Mouse (Mus musculus) MEL (cell line): ENCODE data around the gene Tmem80. TPM values are rescaled to one million over a fixed set of nuclear protein-coding genes. Genes with fewer than 3 reads are reported as not detected.

Experiments used
- DNase-seq: peaks from one replicate; pipeline ENCODE4 v3.0.0; 2011; ENCODE audit warnings: low read depth, low spot score
- H3K27ac ChIP-seq: 2 replicates; pipeline ENCODE4 v1.5.1; 2012; ENCODE audit warnings: low read depth, mild to moderate bottlenecking, control low read depth, low read length, moderate library complexity; ENCODE audit not compliant: control insufficient read depth
- H3K27me3 ChIP-seq, 2 experiments: fragments of 150-350 bp in 1 of 2; sonication (generic) in 1 of 2; 2 replicates each; pipeline ENCODE4 v1.6.1; 2012; ENCODE audit warnings: low read length in 2 of 2, mild to moderate bottlenecking in 2 of 2, improper control_type of control experiment in 1 of 2, moderate library complexity in 1 of 2; ENCODE audit not compliant: insufficient read depth in 2 of 2, control insufficient read depth in 1 of 2
- H3K36me3 ChIP-seq, 2 experiments: 2 replicates each; pipeline ENCODE4 v1.6.1; 2012 to 2014; ENCODE audit warnings: low read length in 2 of 2, improper control_type of control experiment in 1 of 2, inconsistent platforms in 1 of 2, mild to moderate bottlenecking in 1 of 2; ENCODE audit not compliant: insufficient read depth in 2 of 2, control insufficient read depth in 1 of 2
- H3K4me1 ChIP-seq, 2 experiments: fragments of 150-350 bp in 1 of 2; sonication (generic) in 1 of 2; 2 replicates each; pipeline ENCODE4 v1.6.1; 2012; ENCODE audit warnings: low read length in 2 of 2, improper control_type of control experiment in 1 of 2, mild to moderate bottlenecking in 1 of 2; ENCODE audit not compliant: insufficient read depth in 2 of 2, control insufficient read depth in 1 of 2
- H3K4me3 ChIP-seq, 2 experiments: fragments of 150-350 bp in 1 of 2; sonication (generic) in 1 of 2; 2 replicates each; pipeline ENCODE4 v1.5.1; 2012; ENCODE audit warnings: low read depth in 2 of 2, low read length in 2 of 2, mild to moderate bottlenecking in 2 of 2, moderate library complexity in 2 of 2, control low read depth in 1 of 2, improper control_type of control experiment in 1 of 2; ENCODE audit not compliant: control insufficient read depth in 1 of 2, insufficient read depth in 1 of 2
- H3K79me2 ChIP-seq: 2 replicates; pipeline ENCODE4 v1.6.1; 2012; ENCODE audit warnings: mild to moderate bottlenecking, low read length, moderate library complexity; ENCODE audit not compliant: control insufficient read depth, poor library complexity, insufficient read depth
- H3K9ac ChIP-seq: 2 replicates; pipeline ENCODE4 v1.6.1; 2012; ENCODE audit warnings: low read depth, mild to moderate bottlenecking, control low read depth, low read length, moderate library complexity; ENCODE audit not compliant: control insufficient read depth, poor library complexity, severe bottlenecking
- H3K9me3 ChIP-seq: fragments of 150-350 bp; sonication (generic); replicated peaks from 2 replicates; pipeline ENCODE4 v1.6.1; 2012; ENCODE audit warnings: mild to moderate bottlenecking, low read length, improper control_type of control experiment, moderate library complexity; ENCODE audit not compliant: insufficient read depth
- BHLHE40 ChIP-seq: IDR thresholded peaks from 2 replicates; pipeline ENCODE4 v1.6.1; 2012; ENCODE audit warnings: low read depth, mild to moderate bottlenecking, inconsistent platforms, low read length, improper control_type of control experiment, borderline replicate concordance
- CHD1 ChIP-seq: IDR thresholded peaks from 2 replicates; pipeline ENCODE4 v1.6.1; 2012; ENCODE audit warnings: low read depth, mild to moderate bottlenecking, inconsistent platforms, low read length, improper control_type of control experiment
- CTCF ChIP-seq, 3 experiments: IDR thresholded peaks in 2 of 3; conservative IDR thresholded peaks in 1 of 3; 2 replicates each; pipeline ENCODE4 v1.5.1; 2011 to 2012; ENCODE audit warnings: low read length in 3 of 3, low read depth in 2 of 3, mild to moderate bottlenecking in 2 of 3, improper control_type of control experiment in 1 of 3, inconsistent platforms in 1 of 3, mixed read lengths in 1 of 3, moderate library complexity in 1 of 3; ENCODE audit not compliant: control insufficient read depth in 1 of 3, insufficient read depth in 1 of 3, poor library complexity in 1 of 3, severe bottlenecking in 1 of 3
- EP300 ChIP-seq, 2 experiments: IDR thresholded peaks; 2 replicates each; pipeline ENCODE4 v1.6.1; 2011; ENCODE audit warnings: improper control_type of control experiment in 2 of 2, low read length in 2 of 2, low read depth in 1 of 2, mild to moderate bottlenecking in 1 of 2
- ETS1 ChIP-seq: IDR thresholded peaks from 2 replicates; pipeline ENCODE4 v1.6.1; 2012; ENCODE audit warnings: low read depth, mild to moderate bottlenecking, inconsistent platforms, low read length, improper control_type of control experiment, moderate library complexity
- GABPA ChIP-seq: IDR thresholded peaks from 2 replicates; pipeline ENCODE4 v1.6.1; 2012; ENCODE audit warnings: low read depth, mild to moderate bottlenecking, inconsistent platforms, low read length, improper control_type of control experiment, moderate library complexity
- GATA1 ChIP-seq: IDR thresholded peaks from 2 replicates; pipeline ENCODE4 v1.6.1; 2011; ENCODE audit warnings: low read depth, low read length, improper control_type of control experiment
- HCFC1 ChIP-seq: IDR thresholded peaks from 2 replicates; pipeline ENCODE4 v1.6.1; 2012; ENCODE audit warnings: low read depth, mild to moderate bottlenecking, inconsistent platforms, low read length, improper control_type of control experiment, moderate library complexity
- KAT2A ChIP-seq: conservative IDR thresholded peaks from 2 replicates; pipeline ENCODE4 v1.6.1; 2012; ENCODE audit warnings: low read depth, low read length, improper control_type of control experiment, inconsistent platforms
- MAFK ChIP-seq: IDR thresholded peaks from 2 replicates; pipeline ENCODE4 v1.6.1; 2011; ENCODE audit warnings: low read depth, mild to moderate bottlenecking, low read length, improper control_type of control experiment, borderline replicate concordance
- MAX ChIP-seq: IDR thresholded peaks from 2 replicates; pipeline ENCODE4 v1.6.1; 2011; ENCODE audit warnings: low read length, improper control_type of control experiment
- MYB ChIP-seq: IDR thresholded peaks from 2 replicates; pipeline ENCODE4 v1.6.1; 2011; ENCODE audit warnings: mild to moderate bottlenecking, low read depth, low read length, improper control_type of control experiment
- MYC ChIP-seq: IDR thresholded peaks from 2 replicates; pipeline ENCODE4 v1.6.1; 2011; ENCODE audit warnings: low read depth, mild to moderate bottlenecking, low read length, improper control_type of control experiment, moderate library complexity
- NRF1 ChIP-seq: IDR thresholded peaks from 2 replicates; pipeline ENCODE4 v1.6.1; 2014; ENCODE audit warnings: low read depth, mild to moderate bottlenecking, inconsistent platforms, low read length, improper control_type of control experiment, moderate library complexity; ENCODE audit not compliant: poor library complexity, insufficient read depth, severe bottlenecking
- POLR2A ChIP-seq, 2 experiments: IDR thresholded peaks; 2 replicates each; pipeline ENCODE4 v1.6.1; 2011 to 2012; ENCODE audit warnings: low read length in 2 of 2, mild to moderate bottlenecking in 2 of 2, control low read depth in 1 of 2, improper control_type of control experiment in 1 of 2, low read depth in 1 of 2, moderate library complexity in 1 of 2; ENCODE audit not compliant: control insufficient read depth in 1 of 2, insufficient read depth in 1 of 2, poor library complexity in 1 of 2
- POLR2AphosphoS5 ChIP-seq: IDR thresholded peaks from 2 replicates; pipeline ENCODE4 v1.6.1; 2012; ENCODE audit warnings: low read depth, borderline replicate concordance, mild to moderate bottlenecking, inconsistent platforms, low read length, moderate library complexity, mixed read lengths
- RAD21 ChIP-seq: IDR thresholded peaks from 2 replicates; pipeline ENCODE4 v1.6.1; 2011; ENCODE audit warnings: mild to moderate bottlenecking, low read depth, low read length, improper control_type of control experiment
- RCOR1 ChIP-seq: IDR thresholded peaks from 2 replicates; pipeline ENCODE4 v1.6.1; 2012; ENCODE audit warnings: low read depth, mild to moderate bottlenecking, inconsistent platforms, low read length, improper control_type of control experiment
- SMC3 ChIP-seq: IDR thresholded peaks from 2 replicates; pipeline ENCODE4 v1.6.1; 2011; ENCODE audit warnings: low read depth, low read length, improper control_type of control experiment
- TBP ChIP-seq: IDR thresholded peaks from 2 replicates; pipeline ENCODE4 v1.8.0; 2011; ENCODE audit warnings: low read depth, low read length, improper control_type of control experiment
- TCF12 ChIP-seq: IDR thresholded peaks from 2 replicates; pipeline ENCODE4 v1.6.1; 2014; ENCODE audit warnings: low read depth, mild to moderate bottlenecking, inconsistent platforms, low read length, improper control_type of control experiment, moderate library complexity
- ZC3H11A ChIP-seq: IDR thresholded peaks from 2 replicates; pipeline ENCODE4 v1.6.1; 2012; ENCODE audit warnings: low read depth, mild to moderate bottlenecking, inconsistent platforms, low read length, improper control_type of control experiment
- ZKSCAN1 ChIP-seq: IDR thresholded peaks from 2 replicates; pipeline ENCODE4 v1.6.1; 2012; ENCODE audit warnings: low read depth, mild to moderate bottlenecking, inconsistent platforms, low read length, improper control_type of control experiment, moderate library complexity
- polyA plus RNA-seq, 2 experiments: library from polyadenylated mRNA; stranded (reverse) in 1 of 2; unstranded in 1 of 2; fragments of >175 nt in 1 of 2; fragments of >200 nt in 1 of 2; gene quantifications; 2 replicates each; pipeline versions ENCODE4 v1.2.1 to v1.2.4; 2012; ENCODE audit warnings: low replicate concordance in 2 of 2, low read depth in 1 of 2; ENCODE audit not compliant: insufficient read length in 2 of 2, insufficient read depth in 1 of 2, missing spikeins in 1 of 2
- total RNA-seq: library from RNA; depleted of rRNA; stranded (reverse); fragments of 300-350 nt; gene quantifications from 2 replicates; pipeline ENCODE4 v1.2.3, GENCODE M21; 2012

Tmem80 gene
- total and polyA plus RNA-seq, 3 experiments, result 12.3 to 27.7 TPM; not detected in 1

GRCm38 (mm10) chr7:141335044-141335579 is 7.6 kb downstream of the Tmem80 start:
- Histone ChIP-seq H3K27me3 (no peaks in the 10 kb centered on the region), H3K4me1 (no peaks in the 10 kb centered on the region), H3K9me3 (no peaks in the 10 kb centered on the region), H3K27ac (no peak overlapping the region), H3K9ac (no peak overlapping the region), H3K79me2 (no peaks in the 10 kb centered on the region), H3K4me3 (no peak overlapping the region), H3K36me3 (no peaks in the 10 kb centered on the region)
- no peak for TF ChIP-seq RAD21
- no peak for TF ChIP-seq POLR2A (IDR thresholded peaks at IDR 0.05; ENCODE audit: control insufficient read depth in 1 of 2, insufficient read depth in 1 of 2, low read depth in 1 of 2, low read length in 2 of 2, poor library complexity in 1 of 2)
- no peak for TF ChIP-seq POLR2AphosphoS5
- no peak for TF ChIP-seq HCFC1
- TF ChIP-seq ETS1, result no peak
- TF ChIP-seq TCF12, result no peak
- no peak for TF ChIP-seq CTCF (IDR thresholded peaks at IDR 0.05 in 2 of 3, conservative IDR thresholded peaks at IDR 0.05 in 1 of 3; ENCODE audit: control insufficient read depth in 1 of 3, insufficient read depth in 1 of 3, low read depth in 2 of 3, low read length in 3 of 3, poor library complexity in 1 of 3, severe bottlenecking in 1 of 3)
- no peak for TF ChIP-seq ZC3H11A
- TF ChIP-seq ZKSCAN1, result no peak
- no peak for TF ChIP-seq GATA1
- no peak for TF ChIP-seq GABPA
- TF ChIP-seq KAT2A, result no peak
- TF ChIP-seq MAX, result no peak
- TF ChIP-seq TBP, result no peak
- TF ChIP-seq MYB, result no peak
- TF ChIP-seq RCOR1, result no peak
- no peak for TF ChIP-seq SMC3
- no peak for TF ChIP-seq NRF1
- TF ChIP-seq MAFK, result no peak
- no peak for TF ChIP-seq CHD1
- no peak for DNase-seq

DNA sequence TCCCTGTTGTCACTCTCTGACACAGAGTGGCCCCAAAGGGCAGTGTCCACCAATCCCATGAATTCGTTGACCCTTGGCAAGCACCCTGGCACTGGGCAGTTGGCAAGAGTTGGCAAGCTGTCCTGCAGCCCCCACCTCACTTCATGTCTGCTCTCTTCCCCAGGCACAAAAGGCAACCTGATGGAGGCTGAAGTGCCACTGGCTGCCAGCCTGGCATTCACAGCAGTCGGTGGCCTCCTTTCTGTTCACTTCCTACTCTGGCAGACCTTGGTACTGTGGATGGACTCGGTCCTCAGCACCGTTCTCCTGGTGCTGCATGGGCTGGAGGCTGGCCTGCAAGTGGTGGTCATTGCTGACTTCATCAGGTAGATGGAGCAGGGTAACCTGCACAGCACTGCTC is 8.1 kb downstream of the Tmem80 start:
- no peaks in the 10 kb centered on the region for H3K4me1 ChIP-seq
- TF ChIP-seq BHLHE40 (no peak), EP300 (IDR thresholded peaks at IDR 0.05; ENCODE audit: low read depth in 1 of 2, low read length in 2 of 2) (no peak), TCF12 (no peak), MYC (no peak)
- no peak overlapping the region for H3K9ac ChIP-seq
- no peaks in the 10 kb centered on the region for H3K36me3 ChIP-seq
- no peaks in the 10 kb centered on the region for H3K79me2 ChIP-seq
- no peaks in the 10 kb centered on the region for H3K9me3 ChIP-seq
- DNase-seq, result no peak
- H3K27ac ChIP-seq, result no peak overlapping the region
- no peak overlapping the region for H3K4me3 ChIP-seq
- H3K27me3 ChIP-seq, result no peaks in the 10 kb centered on the region
